Mouse (Mus musculus) neural tube, embryonic 11.5 days (tissue): ENCODE measurements around the gene Rnf186. TPM values are rescaled to one million over a fixed set of nuclear protein-coding genes. Genes with fewer than 3 reads are reported as not detected.

Experiments
- ATAC-seq: fragments of 200-750 bp; cut with Nextera tagmentation; 2 replicates; pipeline ENCODE4 v1.8.0; 2017; ENCODE audit warnings: moderate number of reproducible peaks, mild to moderate bottlenecking, moderate TSS enrichment, moderate library complexity; ENCODE audit not compliant: insufficient read depth, low FRiP score, low TSS enrichment
- DNase-seq: peaks from one replicate; pipeline ENCODE4 v3.0.0-alpha.2; 2015; ENCODE audit warnings: low spot score
- H3K27ac ChIP-seq: fragments of 300-500 bp; sonication (generic); 2 replicates; pipeline ENCODE4 v1.5.1; 2014; ENCODE audit warnings: low read depth, mild to moderate bottlenecking, low read length
- H3K27me3 ChIP-seq: fragments of 300-500 bp; sonication (generic); 2 replicates; pipeline ENCODE4 v1.6.1; 2014; ENCODE audit warnings: mild to moderate bottlenecking, low read length, mixed read lengths; ENCODE audit not compliant: control insufficient read depth, insufficient read depth
- H3K36me3 ChIP-seq: fragments of 300-500 bp; sonication (generic); 2 replicates; pipeline ENCODE4 v1.6.1; 2014; ENCODE audit warnings: mild to moderate bottlenecking, low read length, moderate library complexity, mixed read lengths; ENCODE audit not compliant: control insufficient read depth, insufficient read depth
- H3K4me1 ChIP-seq: fragments of 300-500 bp; sonication (generic); 2 replicates; pipeline ENCODE4 v1.6.1; 2014; ENCODE audit warnings: low read length, mixed read lengths; ENCODE audit not compliant: control insufficient read depth, insufficient read depth
- H3K4me2 ChIP-seq: fragments of 300-500 bp; sonication (generic); 2 replicates; pipeline ENCODE4 v1.6.1; 2014; ENCODE audit warnings: low read depth, mild to moderate bottlenecking, moderate library complexity
- H3K4me3 ChIP-seq: fragments of 300-500 bp; sonication (generic); 2 replicates; pipeline ENCODE4 v1.5.1; 2014; ENCODE audit warnings: low read depth, low read length
- H3K9ac ChIP-seq: fragments of 300-500 bp; sonication (generic); 2 replicates; pipeline ENCODE4 v1.6.1; 2014; ENCODE audit warnings: mild to moderate bottlenecking, low read length
- H3K9me3 ChIP-seq: fragments of 300-500 bp; sonication (generic); 2 replicates; pipeline ENCODE4 v1.6.1; 2016; ENCODE audit warnings: low read length; ENCODE audit not compliant: control insufficient read depth
- WGBS: fragments of 180-500 bp; shearing (Covaris S2); extraction: QIAGEN DNeasy Blood & Tissue Kit; methylation state at CpG from one replicate; pipeline ENCODE4 v1.1.7; 2014; 5-methylcytosine and 5-hydroxymethylcytosine counted together
- polyA plus RNA-seq: library from polyadenylated mRNA; unstranded; fragments of >200 nt; fragmentation: Nextera tagmentation; extraction: Ambion mirVana; gene quantifications from 2 replicates; pipeline ENCODE4 v1.2.1, GENCODE M21; 2014

The Rnf186 gene
- polyA plus RNA-seq, 1 experiment from 2014 or later = not detected

DNA sequence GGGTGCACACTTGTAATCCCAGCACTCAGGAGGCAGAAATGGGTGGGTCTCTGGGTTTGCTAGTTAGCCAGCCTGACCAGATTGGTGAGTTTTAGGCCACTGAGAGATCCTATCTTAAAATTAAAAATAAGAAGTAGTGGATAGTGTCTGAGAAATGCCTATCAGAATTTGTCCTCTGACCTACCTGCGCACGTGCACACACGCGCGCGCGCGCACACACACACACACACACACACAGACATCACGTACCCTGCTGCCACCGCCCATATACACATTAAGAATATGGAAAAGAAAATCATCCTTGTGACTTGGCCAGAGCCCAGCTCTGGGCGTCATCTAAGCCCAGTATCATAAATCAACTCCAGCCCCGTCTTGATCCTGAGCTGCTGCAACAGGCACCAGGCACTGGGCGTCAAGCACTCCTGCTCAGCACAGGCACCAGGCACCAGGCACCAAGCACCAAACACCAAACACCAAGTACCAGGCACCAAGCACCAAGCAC is 44.3 kb downstream of the Rnf186 start:
- H3K27me3 ChIP-seq = no peaks in the 10 kb centered on the region
- H3K4me1 ChIP-seq = 0 out of 2 replicates have a peak, but pooled peaks cover 5% of the 10 kb centered on the region
- no peak overlapping the region for H3K4me2 ChIP-seq
- ATAC-seq (no peak), DNase-seq (no peak)
- H3K27ac ChIP-seq = no peak overlapping the region
- no peak overlapping the region for H3K4me3 ChIP-seq
- H3K9me3 ChIP-seq = no peaks in the 10 kb centered on the region
- no peaks in the 10 kb centered on the region for H3K36me3 ChIP-seq
- WGBS = 87% methylated on average over 13 of the region's 13 CpGs
- H3K9ac ChIP-seq = no peak overlapping the region

DNA sequence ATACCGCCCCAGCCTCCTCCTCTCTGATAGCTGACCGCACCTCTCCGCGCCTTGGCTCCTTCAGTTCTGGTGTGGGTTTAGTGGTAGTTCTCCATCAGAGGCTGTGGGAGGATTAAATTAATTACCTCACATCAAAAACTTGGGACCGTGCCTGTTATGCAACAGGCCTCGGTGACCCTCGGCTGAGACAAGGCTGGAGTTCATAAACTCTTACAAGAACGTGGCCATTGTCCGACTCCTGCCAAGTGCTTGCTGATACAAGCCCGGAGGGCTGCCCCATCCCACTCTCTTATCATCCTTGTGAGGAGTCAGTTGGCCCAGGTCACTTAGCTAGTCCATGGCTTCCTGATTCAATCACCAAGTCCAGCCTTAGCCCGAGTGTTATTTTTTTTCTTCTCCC is 46.4 kb downstream of the Rnf186 start:
- no peak overlapping the region for H3K27ac ChIP-seq
- H3K36me3 ChIP-seq = no peaks in the 10 kb centered on the region
- no peak overlapping the region for H3K4me2 ChIP-seq
- H3K9me3 ChIP-seq = no peaks in the 10 kb centered on the region
- no peaks in the 10 kb centered on the region for H3K27me3 ChIP-seq
- WGBS = 90% methylated on average over 11 of the region's 11 CpGs
- no peak overlapping the region for H3K4me3 ChIP-seq
- DNase-seq (no peak), ATAC-seq (no peak)
- 0 out of 2 replicates have a peak, but pooled peaks cover 1% of the 10 kb centered on the region for H3K4me1 ChIP-seq
- H3K9ac ChIP-seq = no peak overlapping the region

DNA sequence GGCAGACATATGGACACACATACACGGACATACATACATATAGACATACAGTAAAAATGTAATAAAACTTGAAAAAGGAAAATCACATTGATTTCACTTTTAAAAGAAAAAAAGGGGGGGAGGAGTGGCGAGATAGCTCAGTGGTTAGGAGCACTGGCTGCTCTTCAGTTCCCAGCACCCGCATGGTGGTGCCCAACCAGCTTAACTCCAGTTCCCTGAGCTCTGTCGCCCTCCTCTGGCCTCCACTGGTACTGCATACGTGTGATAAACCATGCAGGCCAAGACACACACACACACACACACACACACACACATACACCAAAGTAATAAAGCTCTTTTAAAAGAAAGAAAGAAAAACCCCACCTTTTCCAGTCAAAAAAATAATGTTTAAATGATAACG is 47.9 kb downstream of the Rnf186 start:
- DNase-seq (no peak), ATAC-seq (no peak)
- WGBS = 77% methylated on average over 6 of the region's 6 CpGs
- H3K9me3 ChIP-seq = no peaks in the 10 kb centered on the region
- no peak overlapping the region for H3K9ac ChIP-seq
- H3K27ac ChIP-seq = no peak overlapping the region
- no peaks in the 10 kb centered on the region for H3K27me3 ChIP-seq
- H3K4me1 ChIP-seq = peaks cover 4% of the 10 kb centered on the region; the same call in 1 of the 2 replicates
- H3K4me3 ChIP-seq = no peak overlapping the region
- no peak overlapping the region for H3K4me2 ChIP-seq
- no peaks in the 10 kb centered on the region for H3K36me3 ChIP-seq

Other genes starting within 250 kb of the Rnf186 start
- gene Pla2g2c, start 242.3 kb upstream of the Rnf186 start, polyA plus RNA-seq = 0.46 and 0.80 TPM in 2 replicates
- gene Ubxn10, start 229.9 kb upstream of the Rnf186 start, polyA plus RNA-seq = 0.84 and 1.0 TPM in 2 replicates
- 0.09 and 0.17 TPM in 2 replicates for gene Pla2g2f, start 209.5 kb upstream of the Rnf186 start, polyA plus RNA-seq
- gene Pla2g2d, start 191.4 kb upstream of the Rnf186 start, polyA plus RNA-seq = 1.7 and 1.8 TPM in 2 replicates
- gene Pla2g5, start 103.6 kb upstream of the Rnf186 start, polyA plus RNA-seq = not detected in 2 replicates
- not detected in 2 replicates for gene Gm13030, start 93.1 kb upstream of the Rnf186 start, polyA plus RNA-seq
- not detected in 2 replicates for gene Pla2g2e, start 89.2 kb upstream of the Rnf186 start, polyA plus RNA-seq
- 2.8 and 3.3 TPM in 2 replicates for gene Otud3, start 53.2 kb upstream of the Rnf186 start, polyA plus RNA-seq
- gene Tmco4, start 5.8 kb downstream of the Rnf186 start, polyA plus RNA-seq = 0.78 and 1.7 TPM in 2 replicates
- 0.11 TPM in 1 of 2 replicates, not detected in the other for gene Htr6, start 108.5 kb downstream of the Rnf186 start, polyA plus RNA-seq
- 22.0 and 22.8 TPM in 2 replicates for gene Nbl1, start 125.9 kb downstream of the Rnf186 start, polyA plus RNA-seq
- gene Minos1, start 164.0 kb downstream of the Rnf186 start, polyA plus RNA-seq = 397 and 410 TPM in 2 replicates
- gene Capzb, start 225.8 kb downstream of the Rnf186 start, polyA plus RNA-seq = 263 and 269 TPM in 2 replicates